Mouse (Mus musculus) MEL (cell line): Measurements from ENCODE around the gene Col23a1.

Experiments used
- CTCF ChIP-seq, 3 experiments: IDR thresholded peaks in 2 of 3; conservative IDR thresholded peaks in 1 of 3; 2 replicates each; pipeline ENCODE4 v1.5.1; 2011 to 2012; ENCODE audit warnings: low read length in 3 of 3, low read depth in 2 of 3, mild to moderate bottlenecking in 2 of 3, improper control_type of control experiment in 1 of 3, inconsistent platforms in 1 of 3, mixed read lengths in 1 of 3, moderate library complexity in 1 of 3; ENCODE audit not compliant: control insufficient read depth in 1 of 3, insufficient read depth in 1 of 3, poor library complexity in 1 of 3, severe bottlenecking in 1 of 3
- EP300 ChIP-seq, 2 experiments: IDR thresholded peaks; 2 replicates each; pipeline ENCODE4 v1.6.1; 2011; ENCODE audit warnings: improper control_type of control experiment in 2 of 2, low read length in 2 of 2, low read depth in 1 of 2, mild to moderate bottlenecking in 1 of 2
- ZC3H11A ChIP-seq: IDR thresholded peaks from 2 replicates; pipeline ENCODE4 v1.6.1; 2012; ENCODE audit warnings: low read depth, mild to moderate bottlenecking, inconsistent platforms, low read length, improper control_type of control experiment

DNA sequence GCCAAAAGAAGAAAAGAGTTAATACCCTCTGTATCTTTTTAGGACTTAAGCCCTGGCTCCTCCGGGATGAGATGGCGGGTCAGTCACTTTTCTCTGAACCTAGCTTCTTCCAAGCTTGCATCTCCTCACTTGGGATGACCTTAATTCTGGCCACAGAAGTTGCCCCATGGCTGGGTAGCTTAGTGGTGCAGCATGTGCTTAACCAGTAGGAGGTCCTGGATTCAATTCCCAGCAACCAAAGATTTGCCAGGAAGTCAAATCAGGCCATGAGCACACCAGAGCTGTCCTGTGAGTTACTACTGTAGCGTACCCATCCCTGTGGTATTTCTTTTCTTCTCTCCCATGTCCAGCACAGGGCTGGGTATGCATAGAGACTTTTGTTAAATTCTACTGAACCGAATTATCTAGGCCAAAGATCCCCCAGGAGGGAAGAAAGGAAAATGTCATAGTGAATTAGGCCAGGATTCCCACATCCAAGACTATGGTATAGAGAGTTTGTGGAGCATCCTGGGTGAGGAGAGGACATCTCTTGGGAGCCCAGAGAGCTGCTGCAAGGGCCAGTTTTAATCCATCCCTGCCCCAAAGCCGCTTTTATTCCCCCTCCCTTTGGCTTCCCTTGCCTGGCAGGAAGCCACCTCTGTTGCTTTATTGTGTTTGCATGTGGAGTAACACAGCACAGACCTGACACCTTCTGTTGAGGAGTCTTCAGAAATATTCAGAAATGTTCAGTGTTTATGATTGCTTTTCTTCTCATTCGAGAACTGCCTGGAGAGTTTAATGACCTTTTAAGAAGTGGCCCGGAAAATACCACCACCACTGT lies 26.5 kb downstream of the Col23a1 start:
- TF ChIP-seq CTCF (IDR thresholded peaks at IDR 0.05 in 2 of 3, conservative IDR thresholded peaks at IDR 0.05 in 1 of 3; ENCODE audit: control insufficient read depth in 1 of 3, insufficient read depth in 1 of 3, low read depth in 2 of 3, low read length in 3 of 3, poor library complexity in 1 of 3, severe bottlenecking in 1 of 3) (no peak), ZC3H11A (no peak), EP300 (IDR thresholded peaks at IDR 0.05; ENCODE audit: low read depth in 1 of 2, low read length in 2 of 2) (no peak)
